Mouse (Mus musculus) embryo, embryonic 9.5 days (tissue): Measurements from ENCODE around the gene CT030661.1.
"Not testable (repeated sequence)": the region's sequence is repeated elsewhere in the genome, so short reads cannot be mapped to it uniquely, and the experiment has no call there.

Experiments used
- DNase-seq: peaks from one replicate; pipeline ENCODE4 v3.0.0-alpha.2; 2017; ENCODE audit errors: extremely low spot score

CT030661.1 gene

GRCm38 (mm10) chr17:22314730-22315226 lies at the start of gene CT030661.1:
TSS of gene CT030661.1 (minus strand) at chr17:22314837.
- DNase-seq, result peak; percentile 87

- DNase-seq, result no peak
Observed at GRCm38 (mm10) chr17:22363895-22364294, 49.3 kb upstream of the CT030661.1 start.

- peak; percentile 72 for DNase-seq
Observed at GRCm38 (mm10) chr17:22361101-22361781, 46.6 kb upstream of the CT030661.1 start, which contains the start of the genes Zfp944 and Zfp758. TSS of gene Zfp944 (minus strand) at chr17:22361400. TSS of gene Zfp758 (plus strand) at chr17:22361453.

- DNase-seq, result peak; percentile 3
Observed at GRCm38 (mm10) chr17:22360572-22360971, 45.9 kb upstream of the CT030661.1 start.

- peak; percentile 15 for DNase-seq
Observed at GRCm38 (mm10) chr17:22352794-22353193, 38.2 kb upstream of the CT030661.1 start.

GRCm38 (mm10) chr17:22315247-22315646 lies 610 bp upstream of the CT030661.1 start:
- not testable (repeated sequence) for DNase-seq

- not testable (repeated sequence) for DNase-seq
Observed at GRCm38 (mm10) chr17:22314219-22314618, 418 bp downstream of the CT030661.1 start.
